Mouse (Mus musculus): ENCODE results near the gene Olfr358.

The Olfr358 gene

GRCm38 (mm10) chr2:37009235-37009634 is at the start of gene Olfr358:
Olfr358 (minus strand) TSS chr2:37009335.
- no peak for DNase-seq (ENCODE audit: low spot score)

GRCm38 (mm10) chr2:36997030-36997429 is 12.1 kb downstream of the Olfr358 start:
- no peak for DNase-seq (ENCODE audit: low spot score)

- no peak for DNase-seq (ENCODE audit: low spot score)
Observed at GRCm38 (mm10) chr2:36993527-36993926, 15.6 kb downstream of the Olfr358 start, which contains the start of gene Olfr357. Olfr357 (plus strand) TSS chr2:36993827.

All from yolk sac, embryonic 10.5 days (tissue).